Mouse (Mus musculus): ENCODE measurements around the gene Avpr1b. TPM values are rescaled to one million over a fixed set of nuclear protein-coding genes. Genes with fewer than 3 reads are reported as not detected.
"Not testable (repeated sequence)": the region's sequence is repeated elsewhere in the genome, so short reads cannot be mapped to it uniquely, and the experiment has no call there.

Avpr1b gene
- polyA plus RNA-seq, 1 experiment from 2014 or later: not detected

DNA sequence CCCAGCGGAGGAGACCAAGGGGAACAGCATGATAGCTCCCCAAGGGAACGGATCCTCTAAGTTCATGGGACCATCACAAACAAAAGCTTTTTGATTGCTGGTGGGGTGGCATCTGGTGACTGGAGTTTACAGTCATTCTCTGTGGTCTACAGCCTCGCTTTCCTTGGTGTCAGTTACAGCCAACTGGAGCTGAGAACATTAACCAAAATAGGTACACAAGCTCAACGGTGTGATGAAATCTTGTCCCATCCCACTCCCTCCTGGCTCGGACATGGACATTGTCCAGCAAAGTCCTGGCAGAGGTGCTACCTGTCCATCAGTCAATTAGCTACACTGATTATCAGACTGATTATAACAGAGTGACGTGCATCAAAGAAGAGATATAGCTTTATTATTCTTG, 15.6 kb downstream of the Avpr1b start:
- no peaks in the 10 kb centered on the region for H3K36me3 ChIP-seq (ENCODE audit: control insufficient read depth, insufficient read depth, low read length)
- no peak overlapping the region for H3K4me2 ChIP-seq (replicated peaks; ENCODE audit: low read depth, low read length)
- no peak for ATAC-seq (ENCODE audit: low FRiP score, low TSS enrichment)
- WGBS: 75% methylated on average over 6 of the region's 6 CpGs
- H3K9ac ChIP-seq (ENCODE audit: low read depth, low read length): no peak overlapping the region
- H3K27me3 ChIP-seq (ENCODE audit: control insufficient read depth, insufficient read depth, low read length): no peaks in the 10 kb centered on the region
- H3K4me1 ChIP-seq (ENCODE audit: control insufficient read depth, insufficient read depth, low read length): no peaks in the 10 kb centered on the region
- no peak overlapping the region for H3K27ac ChIP-seq (ENCODE audit: low read depth, low read length)
- no peak overlapping the region for H3K4me3 ChIP-seq (ENCODE audit: low read length)
- H3K9me3 ChIP-seq (ENCODE audit: control insufficient read depth, low read length): no peaks in the 10 kb centered on the region

DNA sequence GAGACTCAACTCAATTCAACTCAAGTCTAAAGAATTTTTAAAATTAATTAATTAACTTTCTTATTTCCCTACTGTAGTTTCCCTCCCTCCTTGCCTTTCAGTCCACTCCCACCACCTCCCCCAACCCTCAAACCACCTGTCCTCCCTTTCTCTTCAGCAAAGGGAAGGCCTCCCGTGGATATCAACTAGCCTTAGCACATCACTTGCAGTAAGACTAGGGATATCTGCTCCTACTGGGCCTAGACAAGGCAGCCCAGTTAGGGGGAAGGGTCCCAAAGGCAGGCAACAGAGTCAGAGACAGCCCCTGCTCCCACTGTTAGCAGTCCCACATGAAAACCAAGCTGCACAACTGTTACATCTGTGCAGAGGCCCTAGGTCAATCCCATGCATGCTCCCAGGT, 17.1 kb downstream of the Avpr1b start:
- ATAC-seq (ENCODE audit: low FRiP score, low TSS enrichment): no peak
- H3K27ac ChIP-seq (ENCODE audit: low read depth, low read length): no peak overlapping the region
- no peaks in the 10 kb centered on the region for H3K27me3 ChIP-seq (ENCODE audit: control insufficient read depth, insufficient read depth, low read length)
- no peak overlapping the region for H3K4me3 ChIP-seq (ENCODE audit: low read length)
- H3K9me3 ChIP-seq (ENCODE audit: control insufficient read depth, low read length): no peaks in the 10 kb centered on the region
- no peaks in the 10 kb centered on the region for H3K36me3 ChIP-seq (ENCODE audit: control insufficient read depth, insufficient read depth, low read length)
- H3K4me2 ChIP-seq (replicated peaks; ENCODE audit: low read depth, low read length): no peak overlapping the region
- 81% methylated on average over 1 of the region's 1 CpGs for WGBS
- no peak overlapping the region for H3K9ac ChIP-seq (ENCODE audit: low read depth, low read length)
- no peaks in the 10 kb centered on the region for H3K4me1 ChIP-seq (ENCODE audit: control insufficient read depth, insufficient read depth, low read length)

DNA sequence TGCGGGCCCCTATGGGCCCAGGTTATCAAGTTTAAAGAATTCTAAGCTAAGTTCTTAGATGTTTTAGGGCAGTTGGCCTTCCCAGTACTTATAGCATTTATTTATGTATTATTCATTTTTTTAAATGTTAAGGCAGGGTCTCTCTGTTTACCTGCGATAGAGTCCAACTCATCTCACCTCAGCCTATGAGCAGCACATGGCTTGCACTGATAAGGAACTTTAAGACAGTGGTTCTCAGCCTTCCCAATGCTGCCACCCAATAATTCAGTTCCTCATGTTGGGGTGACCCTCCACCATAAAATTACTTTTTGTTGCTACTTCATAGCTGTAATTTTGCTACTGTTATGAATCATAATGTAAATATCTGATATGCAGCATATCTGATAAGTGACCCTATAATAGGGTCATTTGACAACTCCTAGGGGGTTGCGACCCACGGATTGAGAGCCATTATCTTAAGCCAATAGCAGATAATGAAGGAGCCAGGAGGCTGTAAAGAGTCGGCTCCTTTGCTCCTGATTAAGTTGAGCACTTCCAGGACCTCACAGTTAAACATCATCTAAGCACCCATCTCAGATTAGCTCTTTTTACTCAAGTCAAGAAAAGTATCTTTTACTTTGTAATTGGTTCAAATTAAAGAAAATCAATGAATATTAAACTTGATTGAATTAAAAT, 17.6 kb downstream of the Avpr1b start:
- WGBS: 72% methylated on average over 5 of the region's 5 CpGs
- no peak for ATAC-seq (ENCODE audit: low FRiP score, low TSS enrichment)

DNA sequence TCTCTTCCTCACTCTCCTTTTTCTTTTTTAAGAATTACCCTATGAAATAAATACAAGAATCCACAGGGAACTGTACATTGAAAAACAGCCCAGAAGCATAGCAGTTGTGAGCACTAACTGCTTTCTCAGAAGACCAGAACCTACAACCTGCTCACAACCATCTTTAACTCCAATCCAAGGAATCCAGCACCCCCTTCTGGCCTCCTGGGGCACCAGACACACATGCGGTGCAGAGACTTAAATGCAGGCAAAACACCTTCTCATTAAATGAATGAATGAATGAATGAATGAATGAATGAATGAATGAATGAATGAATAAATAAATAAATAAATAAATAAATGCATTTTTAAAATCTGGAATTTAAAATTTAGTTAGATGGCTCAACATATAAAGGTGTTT, 19.5 kb downstream of the Avpr1b start:
- Histone ChIP-seq H3K4me3 (ENCODE audit: low read length) (no peak overlapping the region), H3K9me3 (ENCODE audit: control insufficient read depth, low read length) (no peaks in the 10 kb centered on the region), H3K36me3 (ENCODE audit: control insufficient read depth, insufficient read depth, low read length) (no peaks in the 10 kb centered on the region), H3K9ac (ENCODE audit: low read depth, low read length) (no peak overlapping the region), H3K4me2 (replicated peaks; ENCODE audit: low read depth, low read length) (no peak overlapping the region), H3K27me3 (ENCODE audit: control insufficient read depth, insufficient read depth, low read length) (no peaks in the 10 kb centered on the region), H3K27ac (ENCODE audit: low read depth, low read length) (no peak overlapping the region), H3K4me1 (ENCODE audit: control insufficient read depth, insufficient read depth, low read length) (no peaks in the 10 kb centered on the region)
- no peak for ATAC-seq (ENCODE audit: low FRiP score, low TSS enrichment)
- WGBS: 88% methylated on average over 1 of the region's 1 CpGs

More for the DNA sequence above, 17.6 kb downstream of the Avpr1b start:
- Histone ChIP-seq H3K27me3 (ENCODE audit: control insufficient read depth, insufficient read depth, low read length) (no peaks in the 10 kb centered on the region), H3K36me3 (ENCODE audit: control insufficient read depth, insufficient read depth, low read length) (no peaks in the 10 kb centered on the region), H3K4me3 (ENCODE audit: low read length) (no peak overlapping the region), H3K9ac (ENCODE audit: low read depth, low read length) (no peak overlapping the region), H3K27ac (ENCODE audit: low read depth, low read length) (no peak overlapping the region), H3K4me2 (replicated peaks; ENCODE audit: low read depth, low read length) (no peak overlapping the region), H3K4me1 (ENCODE audit: control insufficient read depth, insufficient read depth, low read length) (no peaks in the 10 kb centered on the region), H3K9me3 (ENCODE audit: control insufficient read depth, low read length) (no peaks in the 10 kb centered on the region)

DNA sequence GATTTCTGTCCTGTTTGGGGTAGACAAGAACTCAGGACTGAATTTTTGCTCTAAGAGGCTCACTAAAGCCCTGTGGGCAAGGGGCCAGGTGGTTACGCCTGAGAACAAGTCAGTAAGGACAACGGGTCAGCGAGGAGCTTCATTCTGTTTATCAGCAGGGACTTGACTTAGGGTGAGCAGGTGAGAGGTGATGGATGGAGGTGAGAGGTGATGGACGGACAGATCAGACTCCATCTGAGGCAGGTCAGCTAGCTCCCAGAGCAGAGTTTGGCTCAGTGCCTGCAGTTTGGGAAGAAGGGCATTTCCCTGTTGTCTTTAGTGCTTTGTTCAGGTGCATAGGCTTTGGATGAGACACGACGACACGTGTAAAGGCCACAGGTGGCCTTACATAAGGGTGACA, 20.3 kb downstream of the Avpr1b start:
- Histone ChIP-seq H3K36me3 (ENCODE audit: control insufficient read depth, insufficient read depth, low read length) (no peaks in the 10 kb centered on the region), H3K4me3 (ENCODE audit: low read length) (no peak overlapping the region), H3K9ac (ENCODE audit: low read depth, low read length) (no peak overlapping the region), H3K27me3 (ENCODE audit: control insufficient read depth, insufficient read depth, low read length) (no peaks in the 10 kb centered on the region), H3K4me2 (replicated peaks; ENCODE audit: low read depth, low read length) (no peak overlapping the region), H3K9me3 (ENCODE audit: control insufficient read depth, low read length) (no peaks in the 10 kb centered on the region), H3K27ac (ENCODE audit: low read depth, low read length) (no peak overlapping the region), H3K4me1 (ENCODE audit: control insufficient read depth, insufficient read depth, low read length) (no peaks in the 10 kb centered on the region)
- ATAC-seq (ENCODE audit: low FRiP score, low TSS enrichment): no peak
- 90% methylated on average over 7 of the region's 7 CpGs for WGBS

DNA sequence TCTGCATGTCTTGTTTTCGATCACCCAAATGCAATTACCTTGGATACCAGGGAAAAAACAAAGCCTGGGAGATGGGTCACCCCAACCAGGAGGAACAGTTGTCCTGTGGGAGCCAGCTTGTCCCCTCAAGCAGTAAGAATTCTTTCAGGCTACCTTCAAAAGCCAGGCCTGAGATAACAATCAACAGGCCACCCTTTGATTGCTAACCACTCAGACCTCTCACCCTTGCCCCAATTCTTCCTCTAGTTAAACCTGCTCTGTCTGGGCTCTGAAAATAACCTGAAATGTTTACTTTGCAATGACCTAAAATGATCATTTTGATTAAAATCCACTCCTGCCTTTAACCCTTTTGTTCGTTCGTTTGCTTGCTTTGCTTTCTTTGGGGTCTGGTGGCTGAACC, 24.6 kb downstream of the Avpr1b start:
- no peak overlapping the region for H3K27ac ChIP-seq (ENCODE audit: low read depth, low read length)
- no peak for ATAC-seq (ENCODE audit: low FRiP score, low TSS enrichment)
- no peaks in the 10 kb centered on the region for H3K36me3 ChIP-seq (ENCODE audit: control insufficient read depth, insufficient read depth, low read length)
- H3K9me3 ChIP-seq (ENCODE audit: control insufficient read depth, low read length): no peaks in the 10 kb centered on the region
- H3K4me1 ChIP-seq (ENCODE audit: control insufficient read depth, insufficient read depth, low read length): no peaks in the 10 kb centered on the region
- H3K9ac ChIP-seq (ENCODE audit: low read depth, low read length): no peak overlapping the region
- 71% methylated on average over 3 of the region's 3 CpGs for WGBS
- no peak overlapping the region for H3K4me3 ChIP-seq (ENCODE audit: low read length)
- H3K4me2 ChIP-seq (replicated peaks; ENCODE audit: low read depth, low read length): no peak overlapping the region
- no peaks in the 10 kb centered on the region for H3K27me3 ChIP-seq (ENCODE audit: control insufficient read depth, insufficient read depth, low read length)

DNA sequence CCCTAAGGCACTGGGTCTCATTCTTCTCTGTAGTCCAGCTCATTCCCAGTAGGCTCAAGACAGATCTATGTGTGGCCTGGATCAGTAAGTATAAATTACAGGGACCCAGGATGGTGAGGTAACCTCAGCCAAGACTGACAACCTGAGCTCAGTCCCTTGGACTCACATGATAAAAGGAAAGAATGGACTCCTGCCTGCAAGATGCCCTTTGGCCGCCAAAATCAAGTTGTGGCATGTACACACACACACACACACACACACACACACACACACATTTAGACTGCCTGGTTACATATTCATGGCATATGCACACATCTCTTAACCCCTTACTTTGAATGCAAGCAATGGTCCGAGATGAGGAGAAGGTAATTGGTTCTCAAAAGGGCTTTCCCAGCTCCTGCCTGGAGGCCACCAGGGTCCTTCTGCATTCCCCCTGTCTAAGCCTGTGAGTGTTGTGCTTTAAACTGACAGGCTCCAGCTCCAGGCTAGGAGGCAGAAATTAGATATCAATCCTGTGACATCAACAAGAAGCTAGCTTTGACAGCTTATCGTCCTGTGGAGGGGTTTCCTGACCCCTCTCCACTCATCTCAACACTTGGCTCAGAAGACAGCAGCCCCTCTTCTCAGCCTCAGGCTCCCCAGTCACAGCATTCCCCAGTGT, 25.3 kb downstream of the Avpr1b start:
- no peaks in the 10 kb centered on the region for H3K4me1 ChIP-seq (ENCODE audit: control insufficient read depth, insufficient read depth, low read length)
- H3K27ac ChIP-seq (ENCODE audit: low read depth, low read length): no peak overlapping the region
- no peak overlapping the region for H3K4me2 ChIP-seq (replicated peaks; ENCODE audit: low read depth, low read length)
- H3K27me3 ChIP-seq (ENCODE audit: control insufficient read depth, insufficient read depth, low read length): no peaks in the 10 kb centered on the region
- no peaks in the 10 kb centered on the region for H3K9me3 ChIP-seq (ENCODE audit: control insufficient read depth, low read length)
- H3K36me3 ChIP-seq (ENCODE audit: control insufficient read depth, insufficient read depth, low read length): no peaks in the 10 kb centered on the region
- 60% methylated on average over 3 of the region's 3 CpGs for WGBS
- no peak overlapping the region for H3K9ac ChIP-seq (ENCODE audit: low read depth, low read length)
- H3K4me3 ChIP-seq (ENCODE audit: low read length): no peak overlapping the region
- ATAC-seq (ENCODE audit: low FRiP score, low TSS enrichment): no peak

DNA sequence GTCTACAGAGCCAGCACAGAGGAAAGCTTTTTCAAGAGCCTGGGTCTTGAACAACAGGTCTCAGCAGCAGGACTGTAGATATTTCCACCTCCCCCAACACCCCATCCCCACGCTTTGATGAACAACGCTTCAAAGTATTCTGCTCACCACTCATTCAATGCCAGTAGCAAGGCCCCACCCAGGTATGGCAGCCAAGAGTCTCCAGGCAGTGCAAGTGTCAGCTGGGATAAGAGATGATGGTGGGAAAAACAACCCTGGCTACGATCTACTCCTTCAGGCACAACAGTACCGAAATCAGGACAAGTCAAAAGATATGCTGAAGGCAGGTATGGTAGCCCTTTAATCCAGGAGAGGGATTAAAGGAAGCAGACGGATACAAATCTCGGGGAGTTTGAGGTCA, 27.2 kb downstream of the Avpr1b start:
- Histone ChIP-seq H3K9ac (ENCODE audit: low read depth, low read length) (no peak overlapping the region), H3K4me3 (ENCODE audit: low read length) (no peak overlapping the region), H3K27ac (ENCODE audit: low read depth, low read length) (no peak overlapping the region), H3K4me2 (replicated peaks; ENCODE audit: low read depth, low read length) (no peak overlapping the region), H3K4me1 (ENCODE audit: control insufficient read depth, insufficient read depth, low read length) (no peaks in the 10 kb centered on the region), H3K36me3 (ENCODE audit: control insufficient read depth, insufficient read depth, low read length) (no peaks in the 10 kb centered on the region), H3K9me3 (ENCODE audit: control insufficient read depth, low read length) (no peaks in the 10 kb centered on the region), H3K27me3 (ENCODE audit: control insufficient read depth, insufficient read depth, low read length) (no peaks in the 10 kb centered on the region)
- WGBS: 91% methylated on average over 6 of the region's 6 CpGs
- no peak for ATAC-seq (ENCODE audit: low FRiP score, low TSS enrichment)

DNA sequence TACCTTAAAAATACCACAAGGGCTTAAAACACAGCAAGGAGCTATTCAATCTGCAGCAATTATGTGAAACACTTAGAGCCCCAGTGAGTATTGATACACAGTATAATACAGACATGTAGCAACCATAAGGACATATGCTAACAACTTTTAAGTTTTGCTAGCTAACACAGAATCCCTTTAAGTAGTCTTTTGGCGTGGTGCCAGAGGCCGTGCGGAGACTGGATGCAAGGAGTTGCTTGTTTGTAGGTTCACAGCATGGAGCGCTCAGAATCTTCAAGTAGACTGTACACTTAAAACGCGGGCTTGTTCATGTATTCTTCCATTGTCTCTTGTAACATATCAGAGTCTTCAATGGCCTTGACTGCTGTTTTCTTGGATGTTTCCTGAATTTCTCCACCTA, 33.2 kb downstream of the Avpr1b start:
- not testable (repeated sequence) for H3K27ac ChIP-seq (ENCODE audit: low read depth, low read length); H3K4me3 ChIP-seq (ENCODE audit: low read length); H3K36me3 ChIP-seq (ENCODE audit: control insufficient read depth, insufficient read depth, low read length); ATAC-seq (ENCODE audit: low FRiP score, low TSS enrichment); H3K4me2 ChIP-seq (replicated peaks; ENCODE audit: low read depth, low read length); H3K9ac ChIP-seq (ENCODE audit: low read depth, low read length); H3K4me1 ChIP-seq (ENCODE audit: control insufficient read depth, insufficient read depth, low read length); H3K27me3 ChIP-seq (ENCODE audit: control insufficient read depth, insufficient read depth, low read length); H3K9me3 ChIP-seq (ENCODE audit: control insufficient read depth, low read length)
- 83% methylated on average over 6 of the region's 6 CpGs for WGBS
